Comparison of ENCODE assay signal across 13 mouse cellular contexts in genomic region chr4:62742885-62743760, GRCm38 (mm10).
DNase-seq lines count a peak whose midpoint lies in the region; ATAC-seq and TF ChIP-seq lines count a peak whose summit lies in the region.
"Had no signal": no experiment of that assay in that cellular context is flagged by ENCODE, and none has a peak within 500 bp of the region (broad histone marks: within the 10 kb centered on the region; RNA-seq: fewer than 3 reads in every experiment).

No protein-coding gene starts in this region.

- H3K4me1 ChIP-seq in heart, embryonic 14.5 days (ENCODE audit: control insufficient read depth in 2 of 2, insufficient read depth in 2 of 2, low read length in 2 of 2), result peaks cover 39 to 40% of the 10 kb centered on the region in 2 experiments
- H3K4me1 ChIP-seq in heart, embryonic 11.5 days (ENCODE audit: control insufficient read depth, insufficient read depth, low read length), result peaks cover 38% of the 10 kb centered on the region
- peaks cover 4% of the 10 kb centered on the region for H3K4me1 ChIP-seq in liver, postnatal 0 days (ENCODE audit: insufficient read depth)
- peaks cover 63% of the 10 kb centered on the region for H3K4me1 ChIP-seq in embryonic facial prominence, embryonic 10.5 days
- H3K4me1 ChIP-seq in limb, embryonic 11.5 days (ENCODE audit: control insufficient read depth, insufficient read depth, low read length), result peaks cover 37% of the 10 kb centered on the region

- no peak for TF ChIP-seq EP300 in liver, postnatal 0 days (IDR thresholded peaks at IDR 0.05; ENCODE audit: low read depth)

- H3K27ac ChIP-seq in heart, embryonic 14.5 days (replicated peaks in 1 of 2; ENCODE audit: control insufficient read depth in 1 of 2, insufficient read depth in 1 of 2, low read depth in 2 of 2, low read length in 2 of 2), result peak overlapping the region; percentile 50 to 56; a peak in 3 of 4 replicates
- no peak overlapping the region for H3K27ac ChIP-seq in heart, embryonic 11.5 days (ENCODE audit: low read depth, low read length)
- H3K27ac ChIP-seq in liver, postnatal 0 days (ENCODE audit: low read depth), result no peak overlapping the region
- H3K27ac ChIP-seq in embryonic facial prominence, embryonic 10.5 days (replicated peaks), result peak overlapping the region; percentile 85
- H3K27ac ChIP-seq in limb, embryonic 11.5 days (replicated peaks; ENCODE audit: low read depth, low read length), result peak overlapping the region; percentile 48
- H3K27ac ChIP-seq: midbrain, embryonic 13.5 days had no signal

- H3K36me3 ChIP-seq in heart, embryonic 14.5 days (ENCODE audit: control insufficient read depth, insufficient read depth, low read length), result no peaks in the 10 kb centered on the region
- H3K36me3 ChIP-seq in heart, embryonic 11.5 days (ENCODE audit: control insufficient read depth, insufficient read depth, low read length), result no peaks in the 10 kb centered on the region
- no peaks in the 10 kb centered on the region for H3K36me3 ChIP-seq in liver, postnatal 0 days (replicated peaks; ENCODE audit: insufficient read depth, low read length)
- H3K36me3 ChIP-seq in embryonic facial prominence, embryonic 10.5 days (replicated peaks), result no peaks in the 10 kb centered on the region
- no peaks in the 10 kb centered on the region for H3K36me3 ChIP-seq in limb, embryonic 11.5 days (ENCODE audit: control insufficient read depth, insufficient read depth, low read length)
- H3K36me3 ChIP-seq: heart, embryonic 15.5 days; midbrain, embryonic 13.5 days had no signal

- no peak overlapping the region for H3K4me3 ChIP-seq in heart, embryonic 14.5 days (ENCODE audit: control insufficient read depth in 1 of 2, insufficient read depth in 1 of 2, low read depth in 1 of 2, low read length in 2 of 2)
- H3K4me3 ChIP-seq in heart, embryonic 11.5 days (ENCODE audit: low read depth, low read length), result no peak overlapping the region
- H3K4me3 ChIP-seq in liver, postnatal 0 days (ENCODE audit: low read depth, low read length), result no peak overlapping the region
- H3K4me3 ChIP-seq in embryonic facial prominence, embryonic 10.5 days, result no peak overlapping the region
- H3K4me3 ChIP-seq in limb, embryonic 11.5 days (ENCODE audit: low read depth, low read length), result no peak overlapping the region
- H3K4me3 ChIP-seq: heart, embryonic 15.5 days; midbrain, embryonic 13.5 days had no signal

- H3K27me3 ChIP-seq in heart, embryonic 14.5 days (ENCODE audit: control insufficient read depth, insufficient read depth, low read length), result no peaks in the 10 kb centered on the region
- H3K27me3 ChIP-seq in heart, embryonic 11.5 days (ENCODE audit: control insufficient read depth, insufficient read depth, low read length), result no peaks in the 10 kb centered on the region
- no peaks in the 10 kb centered on the region for H3K27me3 ChIP-seq in liver, postnatal 0 days (ENCODE audit: insufficient read depth, low read length)
- H3K27me3 ChIP-seq in embryonic facial prominence, embryonic 10.5 days (replicated peaks; ENCODE audit: low read depth, poor library complexity, severe bottlenecking), result no peaks in the 10 kb centered on the region
- H3K27me3 ChIP-seq in limb, embryonic 11.5 days (ENCODE audit: control insufficient read depth, insufficient read depth, low read length), result no peaks in the 10 kb centered on the region
- H3K27me3 ChIP-seq: heart, embryonic 15.5 days; midbrain, embryonic 13.5 days had no signal

- H3K9ac ChIP-seq in heart, embryonic 14.5 days (ENCODE audit: low read length), result peak overlapping the region; percentile 21; the same call in 1 of the 2 replicates
- no peak overlapping the region for H3K9ac ChIP-seq in heart, embryonic 11.5 days (ENCODE audit: low read depth, low read length)
- H3K9ac ChIP-seq in liver, postnatal 0 days (replicated peaks), result 0 out of 2 replicates have a peak overlapping the region, but pooled peaks have one; percentile 7
- no peak overlapping the region for H3K9ac ChIP-seq in limb, embryonic 11.5 days (ENCODE audit: low read length)
- H3K9ac ChIP-seq: heart, embryonic 15.5 days; midbrain, embryonic 13.5 days had no signal

- no peaks in the 10 kb centered on the region for H3K9me3 ChIP-seq in heart, embryonic 14.5 days (ENCODE audit: control insufficient read depth, low read length)
- no peaks in the 10 kb centered on the region for H3K9me3 ChIP-seq in heart, embryonic 11.5 days (replicated peaks; ENCODE audit: control insufficient read depth, low read length)
- no peaks in the 10 kb centered on the region for H3K9me3 ChIP-seq in liver, postnatal 0 days (ENCODE audit: low read length)
- H3K9me3 ChIP-seq in embryonic facial prominence, embryonic 10.5 days, result no peaks in the 10 kb centered on the region
- no peaks in the 10 kb centered on the region for H3K9me3 ChIP-seq in limb, embryonic 11.5 days (ENCODE audit: control insufficient read depth, low read length)
- H3K9me3 ChIP-seq: heart, embryonic 15.5 days; midbrain, embryonic 13.5 days had no signal

- H3K4me2 ChIP-seq in heart, embryonic 14.5 days (ENCODE audit: low read length), result no peak overlapping the region
- no peak overlapping the region for H3K4me2 ChIP-seq in heart, embryonic 11.5 days
- H3K4me2 ChIP-seq in liver, postnatal 0 days (ENCODE audit: low read depth, low read length), result no peak overlapping the region
- no peak overlapping the region for H3K4me2 ChIP-seq in limb, embryonic 11.5 days (ENCODE audit: low read depth, severe bottlenecking)
- H3K4me2 ChIP-seq: heart, embryonic 15.5 days; midbrain, embryonic 13.5 days had no signal

- ATAC-seq in heart, embryonic 14.5 days (ENCODE audit: insufficient number of reproducible peaks, insufficient read depth, low FRiP score, low read depth), result no peak
- no peak for ATAC-seq in heart, embryonic 11.5 days (replicated peaks; ENCODE audit: insufficient number of reproducible peaks, low FRiP score, low TSS enrichment)
- no peak for ATAC-seq in liver, postnatal 0 days
- ATAC-seq in limb, embryonic 11.5 days (ENCODE audit: insufficient number of reproducible peaks, low FRiP score, low TSS enrichment, low read depth), result no peak
- no peak for ATAC-seq in megakaryocyte, adult 5-6 weeks (ENCODE audit: poor library complexity, severe bottlenecking)
- ATAC-seq: midbrain, embryonic 13.5 days had no signal

- no peak for TF ChIP-seq CTCF in liver, postnatal 0 days (IDR thresholded peaks at IDR 0.05; ENCODE audit: low read depth)

- WGBS in heart, embryonic 14.5 days, result 29% methylated on average over 14 of the region's 14 CpGs
- 21% methylated on average over 14 of the region's 14 CpGs for WGBS in heart, embryonic 11.5 days (ENCODE audit: insufficient replicate concordance)
- WGBS in liver, postnatal 0 days (ENCODE audit: insufficient replicate concordance), result 44% methylated on average over 14 of the region's 14 CpGs
- WGBS in embryonic facial prominence, embryonic 10.5 days, result 53% methylated on average over 14 of the region's 14 CpGs
- WGBS in limb, embryonic 11.5 days, result 37% methylated on average over 14 of the region's 14 CpGs

- DNase-seq in liver, postnatal 0 days, result no peak
- no peak for DNase-seq in liver
- DNase-seq in embryonic facial prominence, embryonic 10.5 days (ENCODE audit: low spot score), result peak; percentile 49
- no peak for DNase-seq in limb, embryonic 11.5 days (ENCODE audit: low spot score)
- no peak for DNase-seq in frontal cortex, adult 2 months (ENCODE audit: extremely low spot score in 1 of 2, low spot score in 1 of 2)
- DNase-seq: lung, adult 2 months; spleen, adult 18-20 months; thymus, adult 18-20 months had no signal

Comparison
In these comparisons a context has a peak if more than half of its experiments do, and no peak if none do; other contexts are left out.
1. H3K27ac ChIP-seq: peak in heart, embryonic 14.5 days (2 of 2), embryonic facial prominence, embryonic 10.5 days (single experiment) and limb, embryonic 11.5 days (single experiment); none in heart, embryonic 11.5 days (single experiment) and liver, postnatal 0 days (single experiment).
2. H3K9ac ChIP-seq: peak in heart, embryonic 14.5 days (single experiment) and liver, postnatal 0 days (single experiment); none in heart, embryonic 11.5 days (single experiment) and limb, embryonic 11.5 days (single experiment).